Mouse (Mus musculus) C2C12 (cell line): ENCODE results near the gene Ubxn7. TPM values are rescaled to one million over a fixed set of nuclear protein-coding genes. Genes with fewer than 3 reads are reported as not detected.

Experiments
- H3K27me3 ChIP-seq: one replicate; pipeline ENCODE4 v1.6.1; 2011; ENCODE audit not compliant: control insufficient read depth, insufficient read depth, insufficient read length
- H3K36me3 ChIP-seq: one replicate; pipeline ENCODE4 v1.6.1; 2011; ENCODE audit not compliant: control insufficient read depth, insufficient read depth
- H3K4me3 ChIP-seq: one replicate; pipeline ENCODE4 v1.5.1; 2011; ENCODE audit warnings: mild to moderate bottlenecking, control low read depth; ENCODE audit not compliant: poor library complexity, insufficient read depth, severe bottlenecking
- H3K79me2 ChIP-seq: one replicate; pipeline ENCODE4 v1.6.1; 2011; ENCODE audit not compliant: control insufficient read depth, insufficient read depth
- H3K79me3 ChIP-seq: one replicate; pipeline ENCODE4 v1.6.1; 2011; ENCODE audit warnings: low read depth, control low read depth
- H3ac ChIP-seq: one replicate; pipeline ENCODE3; 2011; ENCODE audit warnings: low read depth; ENCODE audit not compliant: control insufficient read depth, insufficient read length
- CEBPB ChIP-seq: IDR thresholded peaks from one replicate; pipeline ENCODE4 v1.6.1; 2011; ENCODE audit warnings: low read depth, mild to moderate bottlenecking, control low read depth, moderate library complexity
- CTCF ChIP-seq: IDR thresholded peaks from one replicate; pipeline ENCODE4 v1.5.1; 2011; ENCODE audit not compliant: control insufficient read depth, insufficient read depth, insufficient read length
- FOSL1 ChIP-seq: IDR thresholded peaks from one replicate; pipeline ENCODE4 v1.8.0; 2011; ENCODE audit warnings: mild to moderate bottlenecking, low read length; ENCODE audit not compliant: poor library complexity, insufficient read depth, severe bottlenecking
- MAX ChIP-seq: IDR thresholded peaks from one replicate; pipeline ENCODE4 v1.6.1; 2011; ENCODE audit warnings: mild to moderate bottlenecking, control low read depth
- MYOD1 ChIP-seq: IDR thresholded peaks from one replicate; pipeline ENCODE4 v1.6.1; 2011; ENCODE audit warnings: low read depth; ENCODE audit not compliant: control insufficient read depth, insufficient read length
- MYOG ChIP-seq: IDR thresholded peaks from one replicate; pipeline ENCODE4 v1.6.1; 2011; ENCODE audit not compliant: control insufficient read depth, insufficient read length; ENCODE audit errors: extremely low read depth
- USF1 ChIP-seq: IDR thresholded peaks from one replicate; pipeline ENCODE4 v1.6.1; 2011; ENCODE audit warnings: low read depth, mild to moderate bottlenecking, control low read depth, moderate library complexity
- polyA plus RNA-seq: library from polyadenylated mRNA; unstranded; fragments of >200 nt; fragmentation: generic; extraction: Trizol; gene quantifications from one replicate; pipeline ENCODE4 v1.2.1, GENCODE M21; 2012; ENCODE audit warnings: missing spikeins

Ubxn7 gene
- polyA plus RNA-seq, 1 experiment = 10.8 TPM

GRCm38 (mm10) chr16:32311970-32312369 is 20.1 kb upstream of the Ubxn7 start:
- H3K4me3 ChIP-seq = no peak overlapping the region
- H3K79me2 ChIP-seq = no peaks in the 10 kb centered on the region
- no peak for TF ChIP-seq USF1
- no peak for TF ChIP-seq CTCF
- no peak for TF ChIP-seq FOSL1
- TF ChIP-seq MYOG = no peak
- TF ChIP-seq MAX = no peak
- no peak for TF ChIP-seq CEBPB
- no peak for TF ChIP-seq MYOD1
- H3K36me3 ChIP-seq = no peaks in the 10 kb centered on the region
- H3ac ChIP-seq = no peak overlapping the region
- H3K27me3 ChIP-seq = no peaks in the 10 kb centered on the region
- H3K79me3 ChIP-seq = no peaks in the 10 kb centered on the region

- H3K27me3 ChIP-seq = no peaks in the 10 kb centered on the region
- TF ChIP-seq FOSL1 = no peak
- no peak for TF ChIP-seq CEBPB
- no peak for TF ChIP-seq MYOD1
- TF ChIP-seq USF1 = no peak
- TF ChIP-seq MAX = no peak
- no peak for TF ChIP-seq MYOG
- no peak for TF ChIP-seq CTCF
- H3ac ChIP-seq = no peak overlapping the region
- no peak overlapping the region for H3K4me3 ChIP-seq
- no peaks in the 10 kb centered on the region for H3K79me3 ChIP-seq
- H3K36me3 ChIP-seq = no peaks in the 10 kb centered on the region
- H3K79me2 ChIP-seq = no peaks in the 10 kb centered on the region
These were observed 19.7 kb upstream of the Ubxn7 start for GRCm38 (mm10) chr16:32312386-32312785.

- no peaks in the 10 kb centered on the region for H3K79me3 ChIP-seq
- no peaks in the 10 kb centered on the region for H3K36me3 ChIP-seq
- no peak overlapping the region for H3ac ChIP-seq
- no peaks in the 10 kb centered on the region for H3K79me2 ChIP-seq
- H3K27me3 ChIP-seq = no peaks in the 10 kb centered on the region
- no peak for TF ChIP-seq MYOD1
- TF ChIP-seq MAX = no peak
- TF ChIP-seq FOSL1 = no peak
- no peak for TF ChIP-seq USF1
- no peak for TF ChIP-seq CEBPB
- TF ChIP-seq MYOG = no peak
- no peak for TF ChIP-seq CTCF
- H3K4me3 ChIP-seq = no peak overlapping the region
These were observed 19.2 kb upstream of the Ubxn7 start for GRCm38 (mm10) chr16:32312859-32313258.

GRCm38 (mm10) chr16:32316601-32317000 is 15.5 kb upstream of the Ubxn7 start:
- TF ChIP-seq CTCF = no peak
- no peak for TF ChIP-seq MYOD1
- no peak for TF ChIP-seq MYOG
- TF ChIP-seq CEBPB = no peak
- TF ChIP-seq FOSL1 = no peak
- no peak for TF ChIP-seq USF1
- TF ChIP-seq MAX = no peak
- no peak overlapping the region for H3K4me3 ChIP-seq

GRCm38 (mm10) chr16:32323953-32324352 is 8.1 kb upstream of the Ubxn7 start:
- no peaks in the 10 kb centered on the region for H3K79me3 ChIP-seq
- H3K4me3 ChIP-seq = no peak overlapping the region
- no peaks in the 10 kb centered on the region for H3K79me2 ChIP-seq
- TF ChIP-seq CTCF (no peak), MYOG (no peak), MAX (no peak), MYOD1 (no peak), USF1 (no peak), CEBPB (no peak), FOSL1 (no peak)
- H3K27me3 ChIP-seq = peaks cover 4% of the 10 kb centered on the region
- H3K36me3 ChIP-seq = no peaks in the 10 kb centered on the region
- no peak overlapping the region for H3ac ChIP-seq

More at GRCm38 (mm10) chr16:32316601-32317000, 15.5 kb upstream of the Ubxn7 start:
- H3K27me3 ChIP-seq = no peaks in the 10 kb centered on the region
- no peak overlapping the region for H3ac ChIP-seq
- no peaks in the 10 kb centered on the region for H3K79me3 ChIP-seq
- no peaks in the 10 kb centered on the region for H3K36me3 ChIP-seq
- no peaks in the 10 kb centered on the region for H3K79me2 ChIP-seq

GRCm38 (mm10) chr16:32330876-32331670 is 984 bp upstream of the Ubxn7 start:
- peaks cover 42% of the 10 kb centered on the region for H3K79me2 ChIP-seq
- no peak overlapping the region for H3K4me3 ChIP-seq
- H3K79me3 ChIP-seq = peaks cover 33% of the 10 kb centered on the region
- H3K36me3 ChIP-seq = no peaks in the 10 kb centered on the region
- no peak overlapping the region for H3ac ChIP-seq
- H3K27me3 ChIP-seq = no peaks in the 10 kb centered on the region
- TF ChIP-seq CEBPB (no peak), MAX (no peak)
